Mouse (Mus musculus) heart, adult 9 months (tissue): ENCODE measurements at regions not wholly inside any gene's neighbourhood (a gene's known extent, or its start where the extent isn't known, plus 50 kb on each side); places are given as distances from the start of the nearest gene placed in this dataset.
A peak's percentile ranks its signal among the peaks of the same experiment; 100 is the strongest.

Source experiments
- DNase-seq, 2 experiments: peaks; one replicate each; pipeline ENCODE4 v3.0.0; 2022; ENCODE audit warnings: low spot score in 2 of 2

- DNase-seq = no peak
Observed at GRCm38 (mm10) chr10:37378002-37378702, 239.4 kb upstream of the Marcks start.

GRCm38 (mm10) chr10:37377258-37378001 lies 238.7 kb upstream of the Marcks start:
- DNase-seq = no peak

GRCm38 (mm10) chr10:37376172-37376571 lies 237.5 kb upstream of the Marcks start:
- DNase-seq = no peak

DNA sequence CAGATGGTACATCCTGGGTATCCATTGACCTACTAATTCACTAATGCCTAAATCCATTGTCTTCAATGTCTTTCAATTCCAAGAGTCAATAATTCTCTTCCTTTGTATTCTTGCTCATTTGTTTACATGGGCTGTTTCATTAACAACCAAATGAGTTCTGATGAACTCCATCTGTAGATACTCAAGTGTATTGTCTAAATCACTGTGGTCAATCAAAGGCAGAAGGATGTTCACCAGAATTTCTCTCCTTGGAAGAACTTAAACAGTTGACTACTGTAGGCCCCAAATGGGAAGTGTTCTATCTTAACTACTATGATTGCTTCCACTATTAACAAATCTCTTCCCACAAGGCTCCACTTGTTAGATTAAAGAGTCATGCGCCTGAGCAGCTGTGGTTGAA lies 236.9 kb upstream of the Marcks start:
- no peak for DNase-seq

DNA sequence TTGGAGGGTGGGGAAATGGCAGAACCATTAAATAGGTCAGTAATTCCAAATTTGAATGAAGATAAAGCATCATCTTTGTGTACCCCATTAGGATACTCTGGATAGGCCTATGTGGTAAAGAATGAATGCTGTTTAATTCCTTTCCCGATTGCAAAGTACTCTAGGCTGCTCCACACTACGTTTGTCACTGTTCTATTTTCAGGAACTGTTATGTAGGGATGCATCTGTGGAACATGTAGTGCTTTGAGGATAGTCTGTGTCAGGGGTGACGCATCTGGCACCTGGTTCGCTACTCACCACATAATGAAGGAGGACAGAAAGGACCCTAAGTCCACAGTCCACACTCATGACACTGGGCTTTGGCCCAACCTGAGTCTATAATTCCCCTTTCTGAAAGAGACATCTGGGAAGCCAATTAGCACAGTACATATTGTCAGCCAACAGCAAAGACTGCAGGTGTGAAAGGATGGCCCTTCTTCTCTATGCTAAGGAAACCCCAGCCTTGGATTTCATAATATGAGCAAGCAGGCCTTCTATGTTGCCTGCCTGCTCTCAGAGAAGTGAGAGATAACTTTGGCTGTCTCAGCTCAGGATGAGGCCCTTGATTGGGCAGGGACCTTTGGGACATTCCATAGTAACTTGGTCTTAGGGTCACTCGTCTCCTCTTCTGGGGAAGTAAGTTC lies 230.4 kb upstream of the Marcks start:
- peak in 1 of 2 experiments; percentile 3 for DNase-seq

GRCm38 (mm10) chr10:37367796-37368195 lies 229.1 kb upstream of the Marcks start:
- peak in 1 of 2 experiments; percentile 4 for DNase-seq

GRCm38 (mm10) chr10:37364506-37364905 lies 225.8 kb upstream of the Marcks start:
- DNase-seq = no peak

DNA sequence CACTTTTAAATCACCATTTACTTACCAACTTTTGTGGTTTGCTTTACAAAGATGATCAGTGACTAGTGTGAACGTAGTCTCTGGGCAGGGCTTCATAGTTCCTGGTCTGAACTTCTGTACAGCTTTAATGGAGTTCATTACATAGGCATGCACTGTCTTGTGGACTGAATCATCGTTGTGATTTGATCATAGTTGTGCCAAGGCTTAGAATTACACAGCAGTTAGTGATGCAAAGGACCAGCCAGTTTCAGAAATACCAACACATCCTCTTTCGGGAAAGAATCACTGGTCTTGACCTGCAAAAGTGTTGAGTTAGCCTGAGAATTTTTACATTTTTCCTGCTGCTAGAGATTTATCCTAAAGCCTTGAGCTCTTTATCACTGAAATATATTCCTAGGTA lies 222.3 kb upstream of the Marcks start:
- DNase-seq = no peak

GRCm38 (mm10) chr10:37358900-37359299 lies 220.2 kb upstream of the Marcks start:
- DNase-seq = peak in 1 of 2 experiments; percentile 40

DNA sequence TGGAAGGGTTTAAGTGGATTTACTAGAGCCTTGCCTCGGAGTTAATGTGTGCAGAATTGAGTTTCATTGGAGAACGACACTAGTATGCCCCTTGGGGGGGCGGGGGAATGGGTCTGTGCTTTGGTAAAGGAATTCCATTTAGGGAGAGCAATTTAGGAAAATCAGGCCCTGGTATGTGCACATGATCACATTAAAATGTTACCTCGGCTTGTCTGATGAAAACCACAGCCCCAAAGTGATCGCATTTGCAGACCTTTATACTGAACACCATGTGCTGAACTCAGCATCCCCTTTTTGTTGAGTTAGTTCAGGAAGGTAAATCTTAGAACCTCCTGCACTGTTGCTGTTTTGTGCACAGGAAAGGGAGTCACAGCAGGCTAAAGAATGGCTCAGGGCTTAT lies 219.6 kb upstream of the Marcks start:
- DNase-seq = peak in 1 of 2 experiments; percentile 56

DNA sequence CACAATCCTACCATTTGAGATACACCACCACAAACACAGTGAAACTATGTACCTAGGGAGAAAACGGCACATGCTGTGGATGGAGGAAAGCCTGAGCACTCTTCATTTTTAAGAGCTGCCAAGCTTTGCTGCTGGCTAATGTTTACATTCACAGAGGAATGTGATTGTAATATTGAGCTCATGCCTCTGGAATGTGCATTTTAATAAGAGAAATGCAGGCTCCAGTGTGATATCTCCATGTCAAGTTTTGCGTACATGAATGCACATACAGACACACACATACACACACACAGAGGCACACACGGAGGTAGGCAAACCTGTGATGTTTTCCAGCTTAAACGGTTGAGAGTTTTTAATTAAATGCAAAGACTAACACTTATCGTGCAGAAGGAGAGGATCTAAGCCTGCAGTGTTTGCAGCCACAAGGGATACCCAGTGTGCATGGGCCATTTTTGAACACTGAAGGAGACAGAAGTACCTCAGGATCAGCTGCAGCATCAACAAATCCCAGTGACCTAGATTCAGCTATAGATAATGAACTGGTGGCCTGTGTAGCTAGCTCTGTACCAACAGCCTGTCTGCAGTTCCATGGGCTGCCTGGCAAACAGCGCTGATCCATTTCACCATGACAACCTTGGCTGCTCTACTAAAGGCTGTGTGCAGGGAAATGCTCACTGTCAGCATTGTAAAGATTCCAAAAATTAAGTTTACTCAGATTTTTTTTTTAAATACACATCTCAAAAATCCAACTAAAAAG lies 218.8 kb upstream of the Marcks start:
- no peak for DNase-seq

DNA sequence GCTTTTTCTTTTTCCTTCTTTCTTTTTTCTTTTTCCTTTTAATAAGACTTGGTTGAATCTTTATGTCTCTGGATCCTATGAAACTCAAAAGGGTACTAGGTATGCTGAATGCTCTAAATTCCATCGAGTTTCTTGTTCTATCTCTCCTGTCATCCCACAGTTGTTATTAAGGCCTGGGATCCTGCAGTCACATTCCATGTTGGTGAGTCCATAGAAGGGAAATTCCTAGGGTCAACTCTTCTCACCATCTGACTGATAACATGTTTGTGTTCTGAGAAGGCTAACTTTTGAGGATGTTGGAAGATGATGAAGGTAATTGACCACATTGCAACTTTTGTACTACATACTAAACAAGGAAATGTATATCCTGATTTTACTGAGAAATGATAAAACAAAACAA lies 210.5 kb upstream of the Marcks start:
- no peak for DNase-seq

- DNase-seq = no peak
Observed at GRCm38 (mm10) chr10:37348416-37348815, 209.7 kb upstream of the Marcks start.

- DNase-seq = no peak
Observed at GRCm38 (mm10) chr10:37347661-37348060, 208.9 kb upstream of the Marcks start.

- peak; percentile 53 to 66 for DNase-seq
Observed at GRCm38 (mm10) chr10:37342675-37343074, 204.0 kb upstream of the Marcks start.

DNA sequence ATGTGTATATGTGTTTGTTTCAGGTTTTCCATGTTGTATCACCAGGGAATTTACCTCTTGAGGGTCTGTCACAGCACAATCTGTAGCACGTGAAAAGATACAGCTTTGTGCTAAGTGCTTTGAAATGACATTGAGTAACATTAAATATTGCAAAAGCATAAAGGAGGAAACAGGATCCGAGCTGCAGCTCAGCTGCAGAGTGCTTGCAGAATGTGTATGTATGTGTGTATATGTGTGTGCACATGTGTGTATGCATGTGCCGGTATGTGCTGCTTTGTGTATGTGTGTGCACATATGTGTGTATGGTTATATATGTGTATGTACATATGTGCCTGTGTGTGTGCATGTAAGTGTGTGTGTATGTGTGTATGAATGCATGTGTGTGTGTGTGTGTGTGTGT lies 200.9 kb upstream of the Marcks start:
- no peak for DNase-seq

DNA sequence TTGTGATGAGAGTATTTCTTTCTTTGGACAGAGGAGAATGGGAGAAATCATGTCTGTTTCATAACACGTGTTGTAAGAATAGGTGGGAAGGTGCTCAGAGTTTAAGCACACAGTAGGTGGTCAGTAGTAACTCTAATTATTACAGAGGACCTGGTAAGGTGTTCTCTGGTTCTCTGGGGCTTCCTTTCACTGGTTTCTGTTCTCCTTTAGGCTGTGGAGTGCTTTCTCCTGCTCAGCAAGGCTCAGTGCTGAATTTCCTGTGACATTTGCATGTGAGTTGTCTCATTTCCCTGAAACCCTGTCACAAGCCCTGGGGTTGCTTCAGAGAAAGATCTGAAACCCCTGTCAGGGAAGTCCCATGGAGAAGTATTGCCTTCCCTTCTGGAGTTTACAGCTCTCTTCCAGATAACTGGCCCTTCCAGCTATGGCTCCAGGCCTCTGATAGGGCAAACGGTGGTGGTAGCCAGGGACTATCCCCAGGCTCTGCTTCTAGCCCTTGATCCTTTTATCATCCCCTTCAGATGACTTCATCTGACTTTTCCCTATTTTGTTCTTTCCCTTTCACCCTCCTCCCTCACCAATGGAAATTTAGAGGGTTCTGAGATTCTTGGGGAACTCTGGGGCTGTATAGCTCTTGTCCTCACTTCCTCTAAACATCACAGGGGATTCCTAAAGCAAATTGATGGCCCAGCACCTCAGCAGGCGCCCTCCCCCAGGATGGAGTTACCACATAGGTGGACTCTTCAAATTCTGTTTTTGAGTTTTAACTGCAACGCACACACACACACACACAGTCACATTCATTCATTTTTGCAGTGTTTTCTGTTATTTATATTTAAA lies 199.6 kb upstream of the Marcks start:
- peak; percentile 37 to 64 for DNase-seq

- peak; percentile 59 to 65 for DNase-seq
Observed at GRCm38 (mm10) chr10:37337172-37337620, 198.5 kb upstream of the Marcks start.

- peak in 1 of 2 experiments; percentile 42 for DNase-seq
Observed at GRCm38 (mm10) chr10:37335148-37335547, 196.4 kb upstream of the Marcks start.

DNA sequence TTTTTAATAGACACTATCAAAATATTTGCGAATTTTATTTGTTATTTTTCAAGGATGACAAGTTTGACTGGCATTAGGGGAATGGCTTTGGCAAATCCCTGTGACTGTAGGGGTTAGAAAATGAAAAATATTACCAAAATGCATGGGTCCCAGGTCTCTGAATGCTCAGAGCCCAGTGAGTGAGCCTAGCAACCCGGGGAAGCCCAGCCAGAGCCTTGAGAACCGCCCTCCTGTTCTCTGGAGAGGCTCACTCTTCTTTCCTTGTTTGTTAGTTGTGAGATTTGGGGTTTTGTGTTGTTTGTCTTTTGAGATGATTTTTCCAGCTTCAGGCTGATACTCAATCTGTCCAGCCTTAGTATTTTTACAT lies 187.4 kb upstream of the Marcks start:
- no peak for DNase-seq
